Mouse (Mus musculus) ES-Bruce4 (cell line): Measurements from ENCODE around the gene Pepd.

Experiments
- CTCF ChIP-seq: IDR thresholded peaks from one replicate; pipeline ENCODE4 v1.8.1; 2011; ENCODE audit warnings: low read depth, low read length
- POLR2A ChIP-seq: IDR thresholded peaks from one replicate; pipeline ENCODE4 v1.8.1; 2011; ENCODE audit warnings: low read length; ENCODE audit not compliant: insufficient read depth

DNA sequence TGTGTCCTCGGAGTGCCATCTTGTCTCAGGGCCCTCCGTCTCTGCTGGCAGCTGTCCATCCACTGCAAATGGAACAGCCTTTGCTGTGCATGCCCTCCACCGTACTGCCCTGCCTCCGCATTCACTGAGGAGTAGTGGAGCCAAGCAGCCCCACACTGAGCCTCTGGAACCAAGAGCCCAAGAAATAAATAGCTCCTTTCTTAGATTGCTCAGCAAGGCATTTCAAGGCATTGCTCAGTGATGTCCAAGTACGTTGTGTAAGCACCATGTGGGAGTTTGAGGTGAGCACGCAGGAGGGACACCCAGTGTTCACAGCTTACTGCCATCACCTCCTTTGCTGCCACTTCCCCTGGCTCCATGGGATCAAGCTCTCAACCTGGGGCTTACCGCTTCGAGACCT lies 20.5 kb downstream of the Pepd start:
- no peak for TF ChIP-seq CTCF
- TF ChIP-seq POLR2A: no peak
